Mouse (Mus musculus) stomach, embryonic 15.5 days (tissue): ENCODE results near the gene Uxs1. TPM values are rescaled to one million over a fixed set of nuclear protein-coding genes. Genes with fewer than 3 reads are reported as not detected.

ENCODE experiments used
- ATAC-seq: fragments of 200-750 bp; cut with Nextera tagmentation; 2 replicates; pipeline ENCODE4 v1.8.0; 2017; ENCODE audit warnings: low read depth, moderate number of reproducible peaks, moderate TSS enrichment; ENCODE audit not compliant: insufficient read depth, low FRiP score
- H3K27ac ChIP-seq: fragments of 300-500 bp; sonication (generic); 2 replicates; pipeline ENCODE4 v1.5.1; 2015; ENCODE audit warnings: mild to moderate bottlenecking, inconsistent platforms
- H3K27me3 ChIP-seq: fragments of 300-500 bp; sonication (generic); replicated peaks from 2 replicates; pipeline ENCODE4 v1.6.1; 2015; ENCODE audit warnings: inconsistent platforms
- H3K36me3 ChIP-seq: fragments of 300-500 bp; sonication (generic); 2 replicates; pipeline ENCODE4 v1.6.1; 2015; ENCODE audit warnings: inconsistent platforms
- H3K4me1 ChIP-seq: fragments of 300-500 bp; sonication (generic); 2 replicates; pipeline ENCODE4 v1.6.1; 2015; ENCODE audit warnings: inconsistent platforms
- H3K4me2 ChIP-seq: fragments of 300-500 bp; sonication (generic); 2 replicates; pipeline ENCODE4 v1.6.1; 2015; ENCODE audit warnings: mild to moderate bottlenecking, inconsistent platforms
- H3K4me3 ChIP-seq: fragments of 300-500 bp; sonication (generic); replicated peaks from 2 replicates; pipeline ENCODE4 v1.5.1; 2015; ENCODE audit warnings: inconsistent platforms
- H3K9ac ChIP-seq: fragments of 300-500 bp; sonication (generic); 2 replicates; pipeline ENCODE4 v1.6.1; 2015; ENCODE audit warnings: inconsistent platforms
- H3K9me3 ChIP-seq: fragments of 300-500 bp; sonication (generic); 2 replicates; pipeline ENCODE4 v1.6.1; 2016; ENCODE audit warnings: inconsistent platforms
- WGBS: fragments of 180-500 bp; shearing (Covaris S2); methylation state at CpG from one replicate; pipeline ENCODE4 v1.1.7; 2015; 5-methylcytosine and 5-hydroxymethylcytosine counted together
- polyA plus RNA-seq: library from polyadenylated mRNA; unstranded; fragments of >200 nt; fragmentation: Nextera tagmentation; extraction: Ambion mirVana; gene quantifications from 2 replicates; pipeline ENCODE4 v1.2.1, GENCODE M21; 2015

Uxs1 gene
- polyA plus RNA-seq, 1 experiment from 2014 or later: 22.3 TPM

DNA sequence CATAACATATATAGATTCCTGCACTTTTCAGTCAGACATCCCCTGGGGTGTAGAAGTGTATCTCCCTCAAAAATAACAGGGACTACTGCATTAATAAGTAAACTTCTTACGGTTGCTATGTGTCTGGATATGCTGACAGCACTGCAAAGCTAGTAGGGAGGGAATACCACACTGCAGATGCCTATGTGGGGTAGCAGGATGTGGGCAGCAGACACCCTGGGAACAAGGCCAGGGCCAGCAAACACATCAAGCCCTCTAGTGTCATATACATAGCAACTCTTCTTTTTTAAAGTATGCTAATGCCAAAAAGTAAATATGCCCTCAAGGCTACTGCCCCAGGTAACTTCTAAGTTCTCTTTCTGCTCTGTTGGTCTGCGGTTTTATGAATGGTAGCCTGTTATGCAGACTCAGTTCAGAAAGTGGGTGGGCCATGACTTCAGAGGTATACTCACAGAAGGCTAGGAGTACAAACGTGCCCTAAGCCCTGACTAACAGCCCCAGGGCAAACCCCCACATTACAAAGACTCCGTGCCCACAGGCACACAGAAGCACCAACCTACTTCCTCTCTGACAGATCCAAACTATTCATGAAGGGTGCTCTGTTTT, 59.1 kb downstream of the Uxs1 start:
- no peak for ATAC-seq
- Histone ChIP-seq H3K4me3 (no peak overlapping the region), H3K9ac (no peak overlapping the region), H3K27me3 (no peaks in the 10 kb centered on the region), H3K36me3 (peaks cover 28% of the 10 kb centered on the region), H3K9me3 (no peaks in the 10 kb centered on the region), H3K27ac (no peak overlapping the region), H3K4me2 (no peak overlapping the region), H3K4me1 (no peaks in the 10 kb centered on the region)
- 72% methylated on average over 4 of the region's 4 CpGs for WGBS

DNA sequence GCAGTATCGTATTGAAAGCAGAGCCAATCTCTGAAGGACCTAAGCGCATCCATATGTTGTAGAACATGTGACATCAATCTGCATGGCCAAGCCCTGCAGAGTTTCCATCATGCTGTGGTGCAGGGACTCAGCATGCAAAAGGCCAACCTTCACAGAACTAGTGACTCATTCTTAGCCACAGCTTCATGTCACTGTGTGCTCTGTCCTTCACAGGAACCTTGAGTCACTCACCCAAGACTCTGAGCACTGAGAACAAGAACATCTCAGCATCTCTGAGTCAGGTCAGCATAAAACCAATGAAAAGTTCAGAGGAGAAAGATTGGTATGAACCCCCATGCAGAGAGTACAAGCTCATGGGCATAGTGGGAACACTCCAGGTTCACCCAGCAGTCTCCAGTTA, 61.3 kb downstream of the Uxs1 start:
- no peak for ATAC-seq
- Histone ChIP-seq H3K36me3 (peaks cover 15% of the 10 kb centered on the region), H3K27ac (no peak overlapping the region), H3K4me3 (no peak overlapping the region), H3K27me3 (no peaks in the 10 kb centered on the region), H3K4me2 (no peak overlapping the region), H3K9me3 (no peaks in the 10 kb centered on the region), H3K9ac (no peak overlapping the region), H3K4me1 (no peaks in the 10 kb centered on the region)
- WGBS: 96% methylated on average over 2 of the region's 2 CpGs

DNA sequence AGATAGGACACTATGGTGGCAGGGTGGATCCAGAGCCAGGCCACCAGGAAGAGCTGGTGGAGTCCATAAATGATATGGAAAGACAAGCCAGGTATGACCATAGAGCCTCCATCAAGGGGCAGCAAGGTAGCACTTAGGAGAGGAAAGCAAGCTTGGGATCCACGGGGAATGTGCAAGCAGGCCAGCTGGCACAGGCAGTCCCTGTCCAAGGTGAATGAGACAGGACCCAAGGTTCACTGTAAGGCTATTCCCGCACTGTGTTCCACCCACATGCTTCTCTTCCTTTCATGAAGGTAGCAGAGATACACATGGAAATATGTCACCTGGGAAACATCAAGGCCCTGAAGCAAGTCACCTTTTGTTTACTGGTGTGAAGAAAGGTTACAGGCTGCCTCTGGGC, 63.1 kb downstream of the Uxs1 start:
- WGBS: 86% methylated on average over 2 of the region's 2 CpGs
- no peak for ATAC-seq
- no peak overlapping the region for H3K27ac ChIP-seq

DNA sequence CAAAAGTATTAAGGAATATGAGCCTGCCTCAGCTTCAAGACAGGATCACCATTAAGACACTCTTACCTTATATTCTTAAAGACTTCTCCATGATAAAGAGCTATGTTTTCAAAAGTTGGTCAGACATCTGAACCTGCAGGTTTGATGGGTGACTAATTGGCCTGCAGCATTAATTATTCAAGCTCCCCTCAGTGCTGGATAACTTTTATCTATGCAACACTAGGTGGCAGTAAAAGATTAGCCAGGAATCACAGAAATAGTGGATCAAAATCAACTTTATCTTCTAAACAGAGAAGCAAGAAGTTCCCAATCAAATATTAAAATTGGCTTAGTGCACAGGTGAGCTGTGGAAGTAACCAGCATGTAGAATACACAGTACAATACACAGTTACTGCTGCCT, 67.5 kb downstream of the Uxs1 start:
- Histone ChIP-seq H3K4me3 (no peak overlapping the region), H3K27ac (no peak overlapping the region), H3K4me2 (no peak overlapping the region), H3K9ac (no peak overlapping the region), H3K36me3 (peaks cover 4% of the 10 kb centered on the region; the same call in 1 of the 2 replicates), H3K9me3 (no peaks in the 10 kb centered on the region), H3K4me1 (no peaks in the 10 kb centered on the region), H3K27me3 (no peaks in the 10 kb centered on the region)
- no peak for ATAC-seq

More for the DNA sequence above, 63.1 kb downstream of the Uxs1 start:
- no peaks in the 10 kb centered on the region for H3K27me3 ChIP-seq
- H3K9me3 ChIP-seq: no peaks in the 10 kb centered on the region
- no peak overlapping the region for H3K4me3 ChIP-seq
- H3K4me1 ChIP-seq: no peaks in the 10 kb centered on the region
- peaks cover 11% of the 10 kb centered on the region for H3K36me3 ChIP-seq
- H3K4me2 ChIP-seq: no peak overlapping the region
- no peak overlapping the region for H3K9ac ChIP-seq

DNA sequence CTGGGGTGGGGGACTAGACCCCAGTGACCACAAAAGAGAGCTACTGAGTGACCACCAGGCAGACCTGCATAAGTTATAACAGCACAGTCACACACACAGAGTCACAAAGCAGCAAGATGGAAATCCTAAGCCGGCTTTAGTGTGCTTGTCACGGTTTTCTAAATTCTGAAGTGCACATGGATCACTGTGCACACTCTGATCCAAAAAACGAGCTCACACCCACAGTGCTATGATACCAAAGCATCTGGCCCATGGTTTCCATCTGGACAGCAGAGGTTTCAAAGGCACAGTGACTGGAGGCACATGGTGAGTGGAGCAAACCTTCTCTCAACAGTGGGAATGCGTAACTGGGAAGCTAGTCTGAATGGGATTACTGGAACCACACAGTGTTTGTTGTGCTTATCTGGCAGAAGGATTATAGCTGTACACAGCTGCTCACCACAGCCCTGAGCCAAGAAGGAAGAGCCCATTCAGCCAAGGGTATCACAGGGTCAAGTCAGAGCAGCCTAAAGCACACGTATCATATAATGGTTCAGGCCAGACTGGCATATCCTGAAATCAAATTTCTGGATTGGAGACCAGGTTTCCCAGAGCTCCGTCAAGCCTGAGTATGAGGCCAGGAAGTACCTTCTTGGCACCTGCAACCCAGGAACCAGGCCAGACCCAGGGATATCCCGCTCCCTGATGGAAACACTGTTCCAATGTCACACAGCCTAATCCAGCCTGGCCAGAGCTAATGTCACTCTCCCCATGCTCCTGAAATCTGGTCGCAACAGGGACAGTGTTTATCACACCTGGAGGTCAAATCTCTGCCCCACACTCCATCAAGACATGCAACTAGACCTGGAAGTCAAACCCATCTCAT, 72.9 kb downstream of the Uxs1 start:
- WGBS: 80% methylated on average over 8 of the region's 8 CpGs
- Histone ChIP-seq H3K4me3 (no peak overlapping the region), H3K4me2 (no peak overlapping the region), H3K36me3 (peaks cover 11% of the 10 kb centered on the region; the same call in 1 of the 2 replicates), H3K4me1 (no peaks in the 10 kb centered on the region), H3K27me3 (no peaks in the 10 kb centered on the region), H3K9ac (no peak overlapping the region), H3K9me3 (no peaks in the 10 kb centered on the region), H3K27ac (no peak overlapping the region)
- ATAC-seq: no peak

DNA sequence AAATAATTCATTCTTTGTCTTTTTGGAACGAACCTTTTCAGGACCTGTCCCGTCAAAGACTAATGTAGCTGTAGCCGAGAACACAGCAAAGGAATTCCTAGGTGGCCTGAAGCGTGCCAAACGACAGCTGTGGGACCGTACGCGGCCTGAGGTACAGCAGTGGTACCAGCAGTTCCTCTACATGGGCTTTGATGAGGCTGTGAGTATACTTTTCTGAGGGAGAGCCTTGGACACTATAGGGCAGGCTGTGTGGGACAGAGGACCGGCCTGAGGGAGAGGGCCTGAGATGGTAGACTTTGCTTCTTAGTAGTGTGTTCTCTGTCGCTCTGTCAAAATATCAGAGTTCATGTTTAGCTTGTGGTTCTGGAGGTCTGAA, 89.1 kb downstream of the Uxs1 start:
- Histone ChIP-seq H3K36me3 (no peaks in the 10 kb centered on the region), H3K27me3 (no peaks in the 10 kb centered on the region), H3K27ac (no peak overlapping the region), H3K4me2 (no peak overlapping the region), H3K4me1 (no peaks in the 10 kb centered on the region), H3K4me3 (no peak overlapping the region), H3K9me3 (no peaks in the 10 kb centered on the region), H3K9ac (no peak overlapping the region)
- WGBS: 88% methylated on average over 10 of the region's 10 CpGs
- no peak for ATAC-seq

DNA sequence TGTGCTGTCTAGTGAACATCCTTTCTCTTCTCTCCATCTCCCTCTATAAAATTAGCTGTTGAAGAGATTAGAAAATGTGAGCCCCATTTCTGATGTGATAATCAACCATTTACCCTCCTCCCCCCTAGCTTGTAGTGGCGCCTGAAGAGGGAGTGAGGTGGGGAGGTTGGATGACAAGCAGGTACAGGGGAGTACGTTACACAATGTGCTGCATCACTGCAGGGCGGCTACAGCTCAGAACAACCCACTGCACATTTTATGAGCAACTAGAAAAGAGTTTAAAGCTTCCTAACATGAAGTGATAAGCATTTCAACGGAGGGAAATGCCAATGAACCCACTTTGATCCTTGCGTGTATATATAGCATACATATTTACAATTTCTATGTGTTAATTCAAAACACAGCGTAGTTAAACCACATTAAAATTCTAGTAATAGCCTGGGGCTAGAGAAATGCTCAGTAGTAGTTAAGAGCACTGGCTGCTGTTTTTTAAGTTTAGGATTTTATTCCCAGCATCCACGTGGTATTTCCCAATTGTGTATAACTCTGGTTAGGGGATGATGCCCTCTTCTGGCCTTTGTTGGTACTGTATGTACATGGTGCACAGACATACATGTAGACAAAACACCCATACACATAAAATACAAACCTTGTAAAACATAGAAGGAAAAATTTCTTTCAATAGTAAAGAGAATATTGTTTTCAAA, 89.6 kb downstream of the Uxs1 start:
- ATAC-seq: no peak
- H3K36me3 ChIP-seq: no peaks in the 10 kb centered on the region
- H3K4me3 ChIP-seq: no peak overlapping the region
- H3K27ac ChIP-seq: no peak overlapping the region
- no peak overlapping the region for H3K9ac ChIP-seq
- H3K9me3 ChIP-seq: no peaks in the 10 kb centered on the region
- H3K4me2 ChIP-seq: no peak overlapping the region
- H3K27me3 ChIP-seq: no peaks in the 10 kb centered on the region
- H3K4me1 ChIP-seq: no peaks in the 10 kb centered on the region
- 74% methylated on average over 7 of the region's 7 CpGs for WGBS

DNA sequence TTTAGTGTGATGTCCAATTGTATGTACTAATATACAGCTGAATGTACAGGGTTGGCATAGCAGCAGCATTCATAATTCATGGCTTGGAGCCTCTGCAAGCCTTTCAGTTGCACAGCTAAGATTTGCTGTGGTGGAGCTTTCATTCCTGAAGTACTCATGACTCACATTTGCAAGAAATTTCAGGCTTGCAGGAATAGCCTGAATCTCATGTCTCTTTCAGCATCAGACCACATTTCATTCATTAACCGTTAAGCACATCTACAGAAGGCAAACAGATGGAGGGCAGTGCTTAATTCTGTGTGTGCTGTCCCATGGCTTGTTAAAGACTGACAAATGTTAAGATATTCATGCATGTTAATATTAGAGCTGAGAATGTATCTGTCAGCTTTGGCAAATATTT, 94.9 kb downstream of the Uxs1 start:
- Histone ChIP-seq H3K4me3 (no peak overlapping the region), H3K4me2 (no peak overlapping the region), H3K27me3 (no peaks in the 10 kb centered on the region), H3K36me3 (no peaks in the 10 kb centered on the region), H3K9me3 (no peaks in the 10 kb centered on the region), H3K4me1 (no peaks in the 10 kb centered on the region), H3K27ac (no peak overlapping the region), H3K9ac (no peak overlapping the region)
- ATAC-seq: no peak
- WGBS: 71% methylated on average over 1 of the region's 1 CpGs

DNA sequence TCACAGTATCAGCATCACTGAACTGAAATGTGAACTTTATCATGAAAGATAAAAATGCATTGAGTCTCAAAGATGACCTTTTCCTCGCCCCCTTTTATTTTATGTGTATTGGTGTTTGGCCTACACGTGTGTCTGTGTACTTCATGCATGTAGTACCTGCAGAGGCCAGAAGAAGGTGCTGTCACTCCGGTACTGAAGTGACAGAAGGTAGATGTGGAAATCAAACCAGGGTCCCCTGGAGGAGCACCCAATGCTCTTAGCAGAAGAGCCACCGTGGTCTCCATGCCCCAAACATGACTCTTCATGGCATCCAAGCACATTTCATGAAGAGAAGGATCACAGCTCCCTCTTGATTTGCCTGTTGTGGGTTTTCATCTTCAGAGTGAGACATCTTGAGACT, 95.5 kb downstream of the Uxs1 start:
- WGBS: 84% methylated on average over 4 of the region's 4 CpGs

DNA sequence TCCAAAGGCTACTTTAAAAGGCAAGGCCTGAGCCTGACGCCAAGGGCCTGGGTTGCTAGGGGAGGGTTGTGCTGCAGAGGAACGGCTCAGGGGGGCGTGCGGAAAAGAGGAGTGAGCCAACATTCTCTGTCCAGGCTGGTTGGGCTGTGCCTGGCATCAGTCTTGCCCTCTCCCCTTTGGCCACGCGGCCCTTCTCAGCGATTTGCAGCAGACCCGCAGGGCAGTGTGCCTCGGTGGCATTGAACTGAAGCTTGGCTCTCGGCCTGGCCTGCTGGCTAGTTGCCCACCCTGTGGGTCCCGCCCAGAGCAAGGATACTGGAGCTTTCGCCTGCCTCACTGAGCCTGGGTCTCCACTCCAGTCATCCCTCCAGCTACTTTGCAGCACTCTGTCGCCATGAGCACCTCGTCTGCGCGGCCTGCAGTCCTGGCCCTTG, 97.1 kb downstream of the Uxs1 start, which contains the start of gene 1500015O10Rik:
Gene 1500015O10Rik, plus strand, starts transcription at position 112 of the 434 bp plus-strand sequence.
- Histone ChIP-seq H3K4me1 (no peaks in the 10 kb centered on the region), H3K9ac (no peak within 1 kb of the TSS), H3K9me3 (no peaks in the 10 kb centered on the region), H3K27me3 (no peaks in the 10 kb centered on the region), H3K4me2 (peak within 1 kb of the TSS; percentile 10; the same call in 1 of the 2 replicates), H3K4me3 (no peak within 1 kb of the TSS), H3K27ac (0 out of 2 replicates have a peak within 1 kb of the TSS, but pooled peaks have one; percentile 4), H3K36me3 (no peaks in the 10 kb centered on the region)
- peak; percentile 70; the same call in 1 of the 2 replicates for ATAC-seq
- 47% methylated on average over 16 of the region's 16 CpGs for WGBS

More for the DNA sequence above, 95.5 kb downstream of the Uxs1 start:
- Histone ChIP-seq H3K36me3 (no peaks in the 10 kb centered on the region), H3K27me3 (no peaks in the 10 kb centered on the region), H3K4me1 (no peaks in the 10 kb centered on the region), H3K9me3 (no peaks in the 10 kb centered on the region), H3K4me2 (no peak overlapping the region), H3K27ac (no peak overlapping the region), H3K4me3 (no peak overlapping the region), H3K9ac (no peak overlapping the region)
- no peak for ATAC-seq

DNA sequence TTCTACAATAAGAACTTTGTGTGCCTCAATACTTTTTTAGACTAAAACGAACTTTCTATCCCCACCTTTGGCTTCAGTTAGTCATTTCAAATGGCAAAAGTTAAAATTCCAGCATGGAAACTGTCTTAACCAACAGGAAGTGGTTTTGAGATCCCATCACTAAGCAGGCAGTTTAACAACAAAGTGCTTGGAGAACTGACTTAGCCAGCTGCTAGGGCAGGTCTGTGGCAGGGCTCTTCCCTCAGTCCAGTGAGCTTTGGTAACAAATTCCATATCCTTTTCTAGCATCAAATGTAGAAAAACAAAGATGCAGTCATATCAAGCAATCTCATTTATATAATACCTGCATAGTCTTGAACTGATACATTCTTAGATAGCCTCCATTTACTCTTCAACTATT, 105.1 kb downstream of the Uxs1 start:
- Histone ChIP-seq H3K4me2 (no peak overlapping the region), H3K36me3 (no peaks in the 10 kb centered on the region), H3K9me3 (no peaks in the 10 kb centered on the region), H3K27ac (no peak overlapping the region), H3K9ac (no peak overlapping the region), H3K4me1 (no peaks in the 10 kb centered on the region), H3K27me3 (no peaks in the 10 kb centered on the region), H3K4me3 (no peak overlapping the region)
- no peak for ATAC-seq
- WGBS: 74% methylated on average over 1 of the region's 1 CpGs

DNA sequence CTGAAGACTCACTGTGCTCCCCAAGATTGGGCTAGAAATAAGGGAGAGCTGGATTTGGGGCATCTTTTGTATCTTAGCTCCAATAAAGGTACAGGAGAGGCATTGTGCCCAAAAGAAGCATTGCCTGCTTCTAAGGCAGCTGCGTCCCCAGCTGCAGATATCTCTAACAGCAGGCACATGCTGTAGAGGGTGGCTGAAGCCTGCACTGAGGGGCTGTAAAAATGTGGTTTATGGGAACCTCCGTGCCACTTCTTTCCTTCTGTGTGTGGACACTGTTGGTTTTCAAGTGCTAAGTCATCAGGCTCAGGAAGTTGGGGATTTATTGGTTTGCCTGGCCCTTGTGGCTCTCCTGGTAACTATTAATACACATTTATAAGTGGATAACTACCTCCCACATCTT, 108.8 kb downstream of the Uxs1 start:
- no peaks in the 10 kb centered on the region; the same call in 1 of the 2 replicates for H3K4me1 ChIP-seq
- H3K36me3 ChIP-seq: no peaks in the 10 kb centered on the region
- no peaks in the 10 kb centered on the region for H3K27me3 ChIP-seq
- no peak overlapping the region for H3K27ac ChIP-seq
- ATAC-seq: no peak
- H3K4me2 ChIP-seq: no peak overlapping the region
- WGBS: 68% methylated on average over 2 of the region's 2 CpGs
- no peaks in the 10 kb centered on the region for H3K9me3 ChIP-seq
- H3K4me3 ChIP-seq: no peak overlapping the region
- H3K9ac ChIP-seq: no peak overlapping the region
